Mouse (Mus musculus): ENCODE results near the gene Myo3b. TPM values are rescaled to one million over a fixed set of nuclear protein-coding genes. Genes with fewer than 3 reads are reported as not detected.

Gene Myo3b
- polyA plus RNA-seq, 1 experiment from 2014 or later, result not detected

- Histone ChIP-seq H3K79me2 (ENCODE audit: inconsistent target) (no peaks in the 10 kb centered on the region), H3K27ac (no peak overlapping the region), H3K36me3 (ENCODE audit: inconsistent target) (no peaks in the 10 kb centered on the region), H3K4me3 (ENCODE audit: inconsistent target) (no peak overlapping the region)
- WGBS (ENCODE audit: missing documents), result 73% methylated on average over 3 of the region's 3 CpGs
Measured at GRCm38 (mm10) chr2:70292776-70293175, 253.8 kb downstream of the Myo3b start.

GRCm38 (mm10) chr2:70302905-70303304 lies 264.0 kb downstream of the Myo3b start:
- Histone ChIP-seq H3K4me3 (ENCODE audit: inconsistent target) (no peak overlapping the region), H3K79me2 (ENCODE audit: inconsistent target) (no peaks in the 10 kb centered on the region), H3K36me3 (ENCODE audit: inconsistent target) (no peaks in the 10 kb centered on the region), H3K27ac (no peak overlapping the region)

DNA sequence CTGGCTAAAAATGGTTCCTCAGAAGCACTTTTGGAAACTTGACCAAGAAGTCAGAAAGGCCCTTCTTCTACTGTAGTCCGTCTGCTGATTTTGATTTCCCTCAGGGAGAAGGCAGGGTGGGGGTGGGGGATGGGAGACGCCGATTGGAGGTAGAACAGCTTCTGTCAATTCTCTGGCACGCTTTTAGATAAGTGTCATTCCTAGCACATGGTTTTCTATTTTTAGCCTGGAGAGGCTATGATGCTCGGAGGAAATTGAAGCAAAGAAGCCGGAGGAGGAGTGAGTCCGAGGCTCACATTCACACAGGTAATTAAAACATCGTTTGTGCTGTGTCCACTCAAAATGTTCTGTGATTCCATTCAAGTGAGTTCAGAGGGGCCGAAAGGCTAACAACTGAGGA lies 276.2 kb downstream of the Myo3b start:
- Histone ChIP-seq H3K79me2 (ENCODE audit: inconsistent target) (no peaks in the 10 kb centered on the region), H3K36me3 (ENCODE audit: inconsistent target) (no peaks in the 10 kb centered on the region), H3K27ac (no peak overlapping the region), H3K4me3 (ENCODE audit: inconsistent target) (no peak overlapping the region)
- WGBS (ENCODE audit: missing documents), result 80% methylated on average over 9 of the region's 9 CpGs

- Histone ChIP-seq H3K36me3 (ENCODE audit: inconsistent target) (no peaks in the 10 kb centered on the region), H3K27ac (no peak overlapping the region), H3K4me3 (ENCODE audit: inconsistent target) (no peak overlapping the region), H3K79me2 (ENCODE audit: inconsistent target) (no peaks in the 10 kb centered on the region)
- 89% methylated on average over 3 of the region's 3 CpGs for WGBS (ENCODE audit: missing documents)
Measured at GRCm38 (mm10) chr2:70315734-70316133, 276.8 kb downstream of the Myo3b start.

GRCm38 (mm10) chr2:70317850-70318249 lies 278.9 kb downstream of the Myo3b start:
- no peak overlapping the region for H3K4me3 ChIP-seq (ENCODE audit: inconsistent target)
- WGBS (ENCODE audit: missing documents), result 78% methylated on average over 6 of the region's 6 CpGs
- no peaks in the 10 kb centered on the region for H3K36me3 ChIP-seq (ENCODE audit: inconsistent target)
- no peaks in the 10 kb centered on the region for H3K79me2 ChIP-seq (ENCODE audit: inconsistent target)
- H3K27ac ChIP-seq, result no peak overlapping the region

GRCm38 (mm10) chr2:70318861-70319555 lies 280.1 kb downstream of the Myo3b start:
- WGBS (ENCODE audit: missing documents), result 69% methylated on average over 5 of the region's 5 CpGs
- Histone ChIP-seq H3K79me2 (ENCODE audit: inconsistent target) (no peaks in the 10 kb centered on the region), H3K36me3 (ENCODE audit: inconsistent target) (no peaks in the 10 kb centered on the region), H3K4me3 (ENCODE audit: inconsistent target) (no peak overlapping the region), H3K27ac (no peak overlapping the region)

GRCm38 (mm10) chr2:70322767-70323166 lies 283.8 kb downstream of the Myo3b start:
- Histone ChIP-seq H3K36me3 (ENCODE audit: inconsistent target) (no peaks in the 10 kb centered on the region), H3K79me2 (ENCODE audit: inconsistent target) (no peaks in the 10 kb centered on the region), H3K4me3 (ENCODE audit: inconsistent target) (no peak overlapping the region), H3K27ac (no peak overlapping the region)
- WGBS (ENCODE audit: missing documents), result 85% methylated on average over 8 of the region's 9 CpGs

- Histone ChIP-seq H3K36me3 (ENCODE audit: inconsistent target) (no peaks in the 10 kb centered on the region), H3K27ac (no peak overlapping the region), H3K79me2 (ENCODE audit: inconsistent target) (no peaks in the 10 kb centered on the region), H3K4me3 (ENCODE audit: inconsistent target) (no peak overlapping the region)
- WGBS (ENCODE audit: missing documents), result 87% methylated on average over 11 of the region's 11 CpGs
Measured at GRCm38 (mm10) chr2:70327602-70328001, 288.7 kb downstream of the Myo3b start.

GRCm38 (mm10) chr2:70332905-70333304 lies 294.0 kb downstream of the Myo3b start:
- Histone ChIP-seq H3K79me2 (ENCODE audit: inconsistent target) (no peaks in the 10 kb centered on the region), H3K27ac (no peak overlapping the region)
- WGBS (ENCODE audit: missing documents), result 88% methylated on average over 6 of the region's 6 CpGs

GRCm38 (mm10) chr2:70333553-70333952 lies 294.6 kb downstream of the Myo3b start:
- no peak overlapping the region for H3K27ac ChIP-seq
- no peak overlapping the region for H3K4me3 ChIP-seq (ENCODE audit: inconsistent target)
- no peaks in the 10 kb centered on the region for H3K79me2 ChIP-seq (ENCODE audit: inconsistent target)
- 83% methylated on average over 6 of the region's 6 CpGs for WGBS (ENCODE audit: missing documents)
- no peaks in the 10 kb centered on the region for H3K36me3 ChIP-seq (ENCODE audit: inconsistent target)

More at GRCm38 (mm10) chr2:70332905-70333304, 294.0 kb downstream of the Myo3b start:
- Histone ChIP-seq H3K4me3 (ENCODE audit: inconsistent target) (no peak overlapping the region), H3K36me3 (ENCODE audit: inconsistent target) (no peaks in the 10 kb centered on the region)

GRCm38 (mm10) chr2:70336551-70336950 lies 297.6 kb downstream of the Myo3b start:
- 88% methylated on average over 6 of the region's 6 CpGs for WGBS (ENCODE audit: missing documents)

DNA sequence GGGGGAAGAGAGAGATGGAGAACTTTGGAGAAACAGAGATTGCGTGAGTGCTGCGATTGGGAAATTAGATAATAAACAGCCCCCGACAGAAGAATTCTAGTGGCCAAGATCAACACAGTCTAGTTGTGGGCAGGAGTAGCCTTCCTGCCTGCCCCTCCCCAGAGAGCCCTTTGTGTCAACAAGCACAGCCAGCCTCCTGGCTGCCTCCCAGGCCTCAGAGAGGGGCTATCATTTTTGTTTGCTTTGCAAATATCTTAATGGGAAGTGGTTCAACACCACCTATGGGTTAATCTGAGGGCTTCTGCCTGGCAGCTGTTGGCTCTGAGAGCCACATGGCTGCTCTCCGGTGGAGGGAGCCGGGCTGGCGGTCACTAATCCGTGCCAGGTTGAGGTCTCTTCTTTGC lies 298.3 kb downstream of the Myo3b start:
- Histone ChIP-seq H3K4me3 (ENCODE audit: inconsistent target) (no peak overlapping the region), H3K36me3 (ENCODE audit: inconsistent target) (no peaks in the 10 kb centered on the region), H3K27ac (no peak overlapping the region), H3K79me2 (ENCODE audit: inconsistent target) (no peaks in the 10 kb centered on the region)
- 16% methylated on average over 7 of the region's 7 CpGs for WGBS (ENCODE audit: missing documents)

More at GRCm38 (mm10) chr2:70336551-70336950, 297.6 kb downstream of the Myo3b start:
- Histone ChIP-seq H3K4me3 (ENCODE audit: inconsistent target) (no peak overlapping the region), H3K27ac (no peak overlapping the region), H3K36me3 (ENCODE audit: inconsistent target) (no peaks in the 10 kb centered on the region), H3K79me2 (ENCODE audit: inconsistent target) (no peaks in the 10 kb centered on the region)

DNA sequence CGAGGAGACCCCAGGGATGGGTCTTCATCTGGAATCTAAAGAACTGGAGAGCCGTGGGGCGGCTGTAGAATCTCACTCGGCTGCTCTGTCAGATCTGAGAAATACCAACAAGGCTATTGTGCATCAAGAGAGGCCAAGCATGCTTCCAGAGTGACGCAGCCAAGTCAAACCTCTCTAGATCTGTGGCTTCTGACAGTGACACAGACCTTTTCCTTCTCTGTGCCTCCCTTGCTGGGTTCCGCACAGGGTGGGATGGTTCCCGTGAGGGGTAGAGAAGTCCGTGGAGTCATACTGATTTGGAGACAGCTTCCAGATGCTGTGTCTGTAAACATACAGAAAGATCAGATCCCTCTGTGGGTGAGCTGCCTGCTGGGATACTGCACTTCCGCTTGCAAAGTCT lies 298.9 kb downstream of the Myo3b start:
- no peak overlapping the region for H3K4me3 ChIP-seq (ENCODE audit: inconsistent target)
- no peaks in the 10 kb centered on the region for H3K36me3 ChIP-seq (ENCODE audit: inconsistent target)
- no peaks in the 10 kb centered on the region for H3K79me2 ChIP-seq (ENCODE audit: inconsistent target)
- no peak overlapping the region for H3K27ac ChIP-seq
- 65% methylated on average over 9 of the region's 9 CpGs for WGBS (ENCODE audit: missing documents)

GRCm38 (mm10) chr2:70339061-70339460 lies 300.1 kb downstream of the Myo3b start:
- Histone ChIP-seq H3K4me3 (ENCODE audit: inconsistent target) (no peak overlapping the region), H3K79me2 (ENCODE audit: inconsistent target) (no peaks in the 10 kb centered on the region), H3K36me3 (ENCODE audit: inconsistent target) (no peaks in the 10 kb centered on the region), H3K27ac (no peak overlapping the region)
- WGBS (ENCODE audit: missing documents), result 85% methylated on average over 7 of the region's 7 CpGs

- WGBS (ENCODE audit: missing documents), result 82% methylated on average over 6 of the region's 6 CpGs
- Histone ChIP-seq H3K36me3 (ENCODE audit: inconsistent target) (no peaks in the 10 kb centered on the region), H3K4me3 (ENCODE audit: inconsistent target) (no peak overlapping the region), H3K79me2 (ENCODE audit: inconsistent target) (no peaks in the 10 kb centered on the region), H3K27ac (no peak overlapping the region)
Measured at GRCm38 (mm10) chr2:70339501-70339900, 300.6 kb downstream of the Myo3b start.

GRCm38 (mm10) chr2:70340224-70340623 lies 301.3 kb downstream of the Myo3b start:
- WGBS (ENCODE audit: missing documents), result 82% methylated on average over 8 of the region's 8 CpGs
- Histone ChIP-seq H3K79me2 (ENCODE audit: inconsistent target) (no peaks in the 10 kb centered on the region), H3K36me3 (ENCODE audit: inconsistent target) (no peaks in the 10 kb centered on the region), H3K27ac (no peak overlapping the region), H3K4me3 (ENCODE audit: inconsistent target) (no peak overlapping the region)
